Mouse (Mus musculus): ENCODE data around the gene Col16a1.

DNA sequence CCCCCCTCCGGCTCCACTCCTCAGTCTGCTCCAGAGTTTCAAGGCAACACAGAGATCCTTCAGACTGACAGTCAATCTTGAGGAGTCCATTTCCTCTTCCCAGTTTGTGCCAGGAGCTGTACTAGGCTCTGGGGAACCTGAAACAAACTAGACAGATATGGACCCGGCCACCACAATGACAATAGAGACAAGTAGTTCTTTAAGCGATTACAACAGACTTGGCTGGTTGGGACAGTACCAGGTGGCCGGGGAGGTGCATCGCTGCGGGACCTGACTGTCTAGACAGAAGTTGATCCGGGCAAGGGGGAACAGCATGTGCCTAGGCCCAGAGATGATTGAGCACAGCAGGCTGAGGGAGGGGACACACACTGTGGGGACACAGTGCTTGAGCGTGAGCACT lies 53.5 kb downstream of the Col16a1 start:
- TF ChIP-seq POLR2A (IDR thresholded peaks at IDR 0.05; ENCODE audit: borderline replicate concordance, insufficient read depth, low read length), result no peak
- TF ChIP-seq CTCF (IDR thresholded peaks at IDR 0.05; ENCODE audit: borderline replicate concordance, insufficient read depth, low read depth, low read length), result no peak

All from cerebellum, adult 2 months (tissue).